Comparison of ENCODE assay signal across 14 mouse cellular contexts in genomic region chr1:194675106-194675890, GRCm38 (mm10). TPM values are rescaled to one million over a fixed set of nuclear protein-coding genes. Genes with fewer than 3 reads are reported as not detected.
DNase-seq lines count a peak whose midpoint lies in the region; ATAC-seq and TF ChIP-seq lines count a peak whose summit lies in the region.
"Had no signal": no experiment of that assay in that cellular context is flagged by ENCODE, and none has a peak within 500 bp of the region (broad histone marks: within the 10 kb centered on the region; RNA-seq: fewer than 3 reads in every experiment).

No protein-coding gene starts in this region.

- H3K4me2 ChIP-seq in liver, embryonic 11.5 days, result peak overlapping the region; percentile 32
- H3K4me2 ChIP-seq in stomach, embryonic 15.5 days, result no peak overlapping the region
- no peak overlapping the region for H3K4me2 ChIP-seq in hindbrain, embryonic 11.5 days (replicated peaks; ENCODE audit: low read depth, low read length)
- H3K4me2 ChIP-seq: hindbrain, embryonic 13.5 days had no signal

- no peak; the same call in 1 of the 2 replicates for ATAC-seq in liver, embryonic 11.5 days (replicated peaks; ENCODE audit: low FRiP score)
- ATAC-seq in stomach, embryonic 15.5 days (ENCODE audit: insufficient read depth, low FRiP score, low read depth), result no peak; the same call in 1 of the 2 replicates
- ATAC-seq in hindbrain, embryonic 11.5 days (ENCODE audit: low FRiP score), result no peak

- H3K27ac ChIP-seq in gastrocnemius, adult 2 months, result peak overlapping the region; percentile 28; the same call in 1 of the 2 replicates
- H3K27ac ChIP-seq in liver, embryonic 11.5 days (ENCODE audit: low read depth, low read length), result peak overlapping the region; percentile 41; the same call in 1 of the 2 replicates
- H3K27ac ChIP-seq in stomach, embryonic 15.5 days, result peak overlapping the region; percentile 60
- H3K27ac ChIP-seq in hindbrain, embryonic 11.5 days (ENCODE audit: low read depth, low read length), result no peak overlapping the region
- H3K27ac ChIP-seq: hindbrain, embryonic 13.5 days had no signal

- H3K27me3 ChIP-seq in liver, embryonic 11.5 days (replicated peaks; ENCODE audit: control insufficient read depth, insufficient read depth, low read length), result no peaks in the 10 kb centered on the region
- H3K27me3 ChIP-seq in stomach, embryonic 15.5 days (replicated peaks), result no peaks in the 10 kb centered on the region
- no peaks in the 10 kb centered on the region for H3K27me3 ChIP-seq in hindbrain, embryonic 11.5 days (ENCODE audit: control insufficient read depth, insufficient read depth, low read length)
- H3K27me3 ChIP-seq: hindbrain, embryonic 13.5 days; Patski had no signal

- H3K4me1 ChIP-seq in liver, embryonic 11.5 days (replicated peaks; ENCODE audit: control insufficient read depth, insufficient read depth, low read length), result peaks cover 48% of the 10 kb centered on the region
- H3K4me1 ChIP-seq in stomach, embryonic 15.5 days, result no peaks in the 10 kb centered on the region; the same call in 1 of the 2 replicates
- H3K4me1 ChIP-seq in hindbrain, embryonic 11.5 days (replicated peaks; ENCODE audit: control insufficient read depth, insufficient read depth, low read length), result no peaks in the 10 kb centered on the region

- no peaks in the 10 kb centered on the region for H3K36me3 ChIP-seq in liver, embryonic 11.5 days (ENCODE audit: control insufficient read depth, insufficient read depth, low read length)
- H3K36me3 ChIP-seq in stomach, embryonic 15.5 days, result no peaks in the 10 kb centered on the region
- no peaks in the 10 kb centered on the region for H3K36me3 ChIP-seq in hindbrain, embryonic 11.5 days (ENCODE audit: control insufficient read depth, insufficient read depth, low read length)

- intact Hi-C loops in gastrocnemius, adult 2 months (cut with DNase I), result no loop called here

- no peaks in the 10 kb centered on the region for H3K9me3 ChIP-seq in liver, embryonic 11.5 days (ENCODE audit: control insufficient read depth, low read length)
- no peaks in the 10 kb centered on the region for H3K9me3 ChIP-seq in stomach, embryonic 15.5 days
- H3K9me3 ChIP-seq in hindbrain, embryonic 11.5 days (ENCODE audit: control insufficient read depth, low read length), result no peaks in the 10 kb centered on the region
- H3K9me3 ChIP-seq: hindbrain, embryonic 13.5 days had no signal

- no peak for TF ChIP-seq CTCF in gastrocnemius, adult 2 months (IDR thresholded peaks at IDR 0.05)

- no peak for DNase-seq in gastrocnemius, adult 2 months
- no peak for DNase-seq in gastrocnemius, postnatal 10 days
- DNase-seq in liver, embryonic 11.5 days (ENCODE audit: low spot score), result no peak
- DNase-seq in liver, result no peak
- DNase-seq in kidney, postnatal 14 days, result peak; percentile 55
- DNase-seq in retina, postnatal 1 day, result no peak
- DNase-seq in hindbrain, embryonic 11.5 days (ENCODE audit: low spot score), result no peak
- DNase-seq: embryo, embryonic 11 days; gastrocnemius, postnatal 14 days; lung, postnatal 4 days; thymus, adult 18-20 months had no signal

- WGBS in liver, embryonic 11.5 days, result 79% methylated on average over 3 of the region's 3 CpGs
- WGBS in stomach, embryonic 15.5 days, result 78% methylated on average over 3 of the region's 3 CpGs
- WGBS in hindbrain, embryonic 11.5 days, result 82% methylated on average over 3 of the region's 3 CpGs

- no peak overlapping the region for H3K4me3 ChIP-seq in gastrocnemius, adult 2 months
- no peak overlapping the region for H3K4me3 ChIP-seq in liver, embryonic 11.5 days (ENCODE audit: low read depth, low read length)
- no peak overlapping the region for H3K4me3 ChIP-seq in stomach, embryonic 15.5 days (replicated peaks)
- no peak overlapping the region for H3K4me3 ChIP-seq in hindbrain, embryonic 11.5 days (ENCODE audit: low read depth, low read length)
- H3K4me3 ChIP-seq: hindbrain, embryonic 13.5 days had no signal

- H3K9ac ChIP-seq in liver, embryonic 11.5 days (ENCODE audit: low read depth, low read length), result no peak overlapping the region
- no peak overlapping the region for H3K9ac ChIP-seq in stomach, embryonic 15.5 days
- H3K9ac ChIP-seq in hindbrain, embryonic 11.5 days (ENCODE audit: low read depth, low read length), result no peak overlapping the region
- H3K9ac ChIP-seq: hindbrain, embryonic 13.5 days had no signal

RNA-seq across cellular contexts. Expression of gene Plxna2, which starts 57.3 kb away (rescaled TPM):
- 10 to 100 TPM in 1 of 2 experiments, 1 to 10 TPM in 1; 6.6 to 13.2 TPM for total RNA-seq in gastrocnemius, adult 2 months (2021)
- 10 to 100 TPM; 15.8 to 20.0 TPM for total RNA-seq in gastrocnemius, postnatal 10 days (2021)
- polyA plus RNA-seq in liver, embryonic 11.5 days (2014; fragmentation: Nextera tagmentation; extraction: Ambion mirVana), result 4.8 and 4.9 TPM in 2 replicates
- 6.6 and 8.3 TPM in 2 replicates for polyA plus RNA-seq in stomach, embryonic 15.5 days (2015; fragmentation: Nextera tagmentation; extraction: Ambion mirVana)
- polyA plus RNA-seq in hindbrain, embryonic 11.5 days (2014; fragmentation: Nextera tagmentation; extraction: Ambion mirVana), result 23.2 and 25.4 TPM in 2 replicates
